Mouse (Mus musculus): ENCODE results near the gene Ptges. TPM values are rescaled to one million over a fixed set of nuclear protein-coding genes. Genes with fewer than 3 reads are reported as not detected.

Ptges gene
- polyA plus RNA-seq, 1 experiment from 2014 or later, result 9.1 TPM

DNA sequence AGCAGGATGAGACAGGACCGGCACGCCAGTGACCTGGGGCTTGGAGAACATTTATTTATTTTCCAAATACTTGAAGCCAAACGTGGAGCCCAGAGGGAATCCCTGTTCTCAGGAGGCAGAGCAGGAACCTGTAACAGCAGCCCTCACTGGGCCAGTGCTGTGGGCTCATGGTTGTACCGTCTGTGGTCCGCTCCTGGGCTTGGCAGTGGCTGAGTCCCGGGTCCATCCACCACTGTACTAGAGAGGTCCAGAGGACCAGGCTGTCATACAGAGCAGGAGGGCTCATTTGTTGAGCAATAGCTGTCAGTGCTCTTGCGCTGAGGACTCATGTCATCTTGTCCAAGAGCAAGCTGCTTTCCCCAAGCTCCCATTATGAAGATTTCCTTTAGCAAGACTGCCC is 54.6 kb downstream of the Ptges start:
- H3K9ac ChIP-seq (replicated peaks; ENCODE audit: low read length), result no peak overlapping the region
- 64% methylated on average over 7 of the region's 7 CpGs for WGBS
- H3K4me3 ChIP-seq (ENCODE audit: low read depth, low read length), result no peak overlapping the region
- no peak for ATAC-seq (replicated peaks; ENCODE audit: insufficient number of reproducible peaks, low FRiP score, low TSS enrichment, low read depth)
- no peaks in the 10 kb centered on the region for H3K9me3 ChIP-seq (replicated peaks; ENCODE audit: control insufficient read depth, low read length)
- H3K27me3 ChIP-seq (ENCODE audit: control insufficient read depth, insufficient read depth, low read length), result no peaks in the 10 kb centered on the region
- H3K27ac ChIP-seq (replicated peaks; ENCODE audit: low read depth, low read length), result peak overlapping the region; percentile 76
- DNase-seq (ENCODE audit: low spot score), result no peak
- peaks cover 24% of the 10 kb centered on the region for H3K4me1 ChIP-seq (ENCODE audit: control insufficient read depth, insufficient read depth, low read length)
- H3K36me3 ChIP-seq (replicated peaks; ENCODE audit: control insufficient read depth, insufficient read depth, low read depth, low read length), result 0 out of 2 replicates have a peak, but pooled peaks cover 4% of the 10 kb centered on the region
- H3K4me2 ChIP-seq (ENCODE audit: low read depth, low read length), result no peak overlapping the region

GRCm38 (mm10) chr2:30874445-30874844 is 55.2 kb downstream of the Ptges start:
- WGBS, result 33% methylated on average over 10 of the region's 10 CpGs
- no peak overlapping the region for H3K9ac ChIP-seq (replicated peaks; ENCODE audit: low read length)
- H3K4me1 ChIP-seq (ENCODE audit: control insufficient read depth, insufficient read depth, low read length), result peaks cover 24% of the 10 kb centered on the region
- no peaks in the 10 kb centered on the region for H3K27me3 ChIP-seq (ENCODE audit: control insufficient read depth, insufficient read depth, low read length)
- 0 out of 2 replicates have a peak, but pooled peaks cover 4% of the 10 kb centered on the region for H3K36me3 ChIP-seq (replicated peaks; ENCODE audit: control insufficient read depth, insufficient read depth, low read depth, low read length)
- H3K27ac ChIP-seq (replicated peaks; ENCODE audit: low read depth, low read length), result no peak overlapping the region
- H3K4me3 ChIP-seq (ENCODE audit: low read depth, low read length), result no peak overlapping the region
- DNase-seq (ENCODE audit: low spot score) (no peak), ATAC-seq (replicated peaks; ENCODE audit: insufficient number of reproducible peaks, low FRiP score, low TSS enrichment, low read depth) (no peak)
- no peaks in the 10 kb centered on the region for H3K9me3 ChIP-seq (replicated peaks; ENCODE audit: control insufficient read depth, low read length)
- no peak overlapping the region for H3K4me2 ChIP-seq (ENCODE audit: low read depth, low read length)

GRCm38 (mm10) chr2:30872669-30873068 is 57.0 kb downstream of the Ptges start:
- peak; percentile 90 for DNase-seq (ENCODE audit: low spot score)

GRCm38 (mm10) chr2:30870863-30871262 is 58.8 kb downstream of the Ptges start:
- H3K27ac ChIP-seq (replicated peaks; ENCODE audit: low read depth, low read length), result 0 out of 2 replicates have a peak overlapping the region, but pooled peaks have one; percentile 28
- no peak overlapping the region for H3K4me2 ChIP-seq (ENCODE audit: low read depth, low read length)
- ATAC-seq (replicated peaks; ENCODE audit: insufficient number of reproducible peaks, low FRiP score, low TSS enrichment, low read depth) (no peak), DNase-seq (ENCODE audit: low spot score) (no peak)
- no peaks in the 10 kb centered on the region for H3K27me3 ChIP-seq (ENCODE audit: control insufficient read depth, insufficient read depth, low read length)
- 71% methylated on average over 8 of the region's 8 CpGs for WGBS
- H3K9me3 ChIP-seq (replicated peaks; ENCODE audit: control insufficient read depth, low read length), result no peaks in the 10 kb centered on the region
- H3K4me3 ChIP-seq (ENCODE audit: low read depth, low read length), result no peak overlapping the region
- H3K9ac ChIP-seq (replicated peaks; ENCODE audit: low read length), result no peak overlapping the region; the same call in 1 of the 2 replicates
- no peaks in the 10 kb centered on the region for H3K36me3 ChIP-seq (replicated peaks; ENCODE audit: control insufficient read depth, insufficient read depth, low read depth, low read length)
- peaks cover 18% of the 10 kb centered on the region for H3K4me1 ChIP-seq (ENCODE audit: control insufficient read depth, insufficient read depth, low read length)

More at GRCm38 (mm10) chr2:30872669-30873068, 57.0 kb downstream of the Ptges start:
- Histone ChIP-seq H3K27me3 (ENCODE audit: control insufficient read depth, insufficient read depth, low read length) (no peaks in the 10 kb centered on the region), H3K9ac (replicated peaks; ENCODE audit: low read length) (peak overlapping the region; percentile 22; the same call in 1 of the 2 replicates), H3K9me3 (replicated peaks; ENCODE audit: control insufficient read depth, low read length) (no peaks in the 10 kb centered on the region), H3K36me3 (replicated peaks; ENCODE audit: control insufficient read depth, insufficient read depth, low read depth, low read length) (no peaks in the 10 kb centered on the region), H3K4me3 (ENCODE audit: low read depth, low read length) (no peak overlapping the region), H3K27ac (replicated peaks; ENCODE audit: low read depth, low read length) (peak overlapping the region; percentile 86), H3K4me2 (ENCODE audit: low read depth, low read length) (no peak overlapping the region), H3K4me1 (ENCODE audit: control insufficient read depth, insufficient read depth, low read length) (peaks cover 24% of the 10 kb centered on the region)
- WGBS, result 53% methylated on average over 6 of the region's 6 CpGs
- ATAC-seq (replicated peaks; ENCODE audit: insufficient number of reproducible peaks, low FRiP score, low TSS enrichment, low read depth), result 0 out of 2 replicates have a peak, but pooled peaks have one; percentile 40

DNA sequence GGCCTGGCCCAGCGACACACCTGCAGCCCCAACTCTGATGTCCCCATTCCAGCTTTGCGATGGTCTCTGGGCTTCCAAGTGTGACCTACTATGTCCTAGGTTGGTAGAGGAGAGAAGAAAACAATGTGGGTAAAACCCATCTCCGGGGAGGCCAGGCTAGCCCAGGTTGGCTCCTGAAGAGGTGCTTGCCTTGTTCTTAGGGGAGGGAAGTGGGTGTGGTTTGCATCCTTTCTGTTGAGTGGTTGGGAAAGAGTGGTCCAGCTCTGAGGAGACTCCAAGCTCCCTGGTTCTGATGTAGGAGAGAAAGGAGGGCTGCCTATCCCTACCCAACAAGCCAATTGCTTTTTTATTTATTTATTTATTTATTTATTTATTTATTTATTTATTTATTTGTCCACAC is 64.2 kb downstream of the Ptges start:
- ATAC-seq (replicated peaks; ENCODE audit: insufficient number of reproducible peaks, low FRiP score, low TSS enrichment, low read depth) (0 out of 2 replicates have a peak, but pooled peaks have one; percentile 40), DNase-seq (ENCODE audit: low spot score) (no peak)
- Histone ChIP-seq H3K27ac (replicated peaks; ENCODE audit: low read depth, low read length) (peak overlapping the region; percentile 60), H3K9ac (replicated peaks; ENCODE audit: low read length) (no peak overlapping the region), H3K4me2 (ENCODE audit: low read depth, low read length) (no peak overlapping the region; the same call in 1 of the 2 replicates), H3K4me1 (ENCODE audit: control insufficient read depth, insufficient read depth, low read length) (peaks cover 13% of the 10 kb centered on the region), H3K4me3 (ENCODE audit: low read depth, low read length) (no peak overlapping the region), H3K36me3 (replicated peaks; ENCODE audit: control insufficient read depth, insufficient read depth, low read depth, low read length) (no peaks in the 10 kb centered on the region), H3K27me3 (ENCODE audit: control insufficient read depth, insufficient read depth, low read length) (no peaks in the 10 kb centered on the region), H3K9me3 (replicated peaks; ENCODE audit: control insufficient read depth, low read length) (no peaks in the 10 kb centered on the region)
- WGBS, result 34% methylated on average over 3 of the region's 3 CpGs

- Histone ChIP-seq H3K9me3 (replicated peaks; ENCODE audit: control insufficient read depth, low read length) (no peaks in the 10 kb centered on the region), H3K9ac (replicated peaks; ENCODE audit: low read length) (peak overlapping the region; percentile 35), H3K36me3 (replicated peaks; ENCODE audit: control insufficient read depth, insufficient read depth, low read depth, low read length) (no peaks in the 10 kb centered on the region), H3K27me3 (ENCODE audit: control insufficient read depth, insufficient read depth, low read length) (no peaks in the 10 kb centered on the region), H3K4me2 (ENCODE audit: low read depth, low read length) (peak overlapping the region; percentile 26), H3K27ac (replicated peaks; ENCODE audit: low read depth, low read length) (peak overlapping the region; percentile 60), H3K4me1 (ENCODE audit: control insufficient read depth, insufficient read depth, low read length) (peaks cover 13% of the 10 kb centered on the region), H3K4me3 (ENCODE audit: low read depth, low read length) (peak overlapping the region; percentile 9; the same call in 1 of the 2 replicates)
- peak; percentile 68; the same call in 1 of the 2 replicates for ATAC-seq (replicated peaks; ENCODE audit: insufficient number of reproducible peaks, low FRiP score, low TSS enrichment, low read depth)
- WGBS, result 2% methylated on average over 34 of the region's 35 CpGs
- DNase-seq (ENCODE audit: low spot score), result peak; percentile 73
Observed at GRCm38 (mm10) chr2:30864968-30865381, 64.7 kb downstream of the Ptges start.

GRCm38 (mm10) chr2:30863574-30863973 is 66.1 kb downstream of the Ptges start:
- WGBS, result 56% methylated on average over 9 of the region's 9 CpGs
- no peak overlapping the region for H3K4me2 ChIP-seq (ENCODE audit: low read depth, low read length)
- H3K9ac ChIP-seq (replicated peaks; ENCODE audit: low read length), result no peak overlapping the region
- no peak overlapping the region for H3K4me3 ChIP-seq (ENCODE audit: low read depth, low read length)
- no peaks in the 10 kb centered on the region for H3K27me3 ChIP-seq (ENCODE audit: control insufficient read depth, insufficient read depth, low read length)
- peaks cover 13% of the 10 kb centered on the region for H3K4me1 ChIP-seq (ENCODE audit: control insufficient read depth, insufficient read depth, low read length)
- peak overlapping the region; percentile 60; the same call in 1 of the 2 replicates for H3K27ac ChIP-seq (replicated peaks; ENCODE audit: low read depth, low read length)
- no peaks in the 10 kb centered on the region for H3K9me3 ChIP-seq (replicated peaks; ENCODE audit: control insufficient read depth, low read length)
- H3K36me3 ChIP-seq (replicated peaks; ENCODE audit: control insufficient read depth, insufficient read depth, low read depth, low read length), result no peaks in the 10 kb centered on the region
- ATAC-seq (replicated peaks; ENCODE audit: insufficient number of reproducible peaks, low FRiP score, low TSS enrichment, low read depth), result no peak
- no peak for DNase-seq (ENCODE audit: low spot score)

DNA sequence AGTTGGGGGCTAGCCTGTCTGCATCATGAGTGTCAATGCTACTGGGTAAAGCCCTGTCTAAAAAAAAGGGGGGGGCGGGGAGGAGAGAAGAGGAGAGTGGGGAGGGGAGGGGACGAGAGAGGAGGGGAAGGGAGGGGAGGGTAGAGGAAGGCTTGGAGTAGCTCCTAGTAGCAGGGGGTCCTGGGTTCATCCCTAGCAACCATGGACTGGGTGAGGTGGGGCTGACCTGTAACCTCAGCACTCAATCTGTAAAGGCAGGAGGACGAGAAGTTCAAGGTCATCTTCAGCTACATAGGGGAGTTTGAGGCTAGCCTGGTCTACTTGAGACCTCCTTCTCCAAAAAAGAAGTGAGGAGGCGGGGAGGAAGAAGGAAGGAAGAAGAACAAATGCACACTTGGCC is 67.6 kb downstream of the Ptges start:
- DNase-seq (ENCODE audit: low spot score), result no peak
- H3K4me3 ChIP-seq (ENCODE audit: low read depth, low read length), result no peak overlapping the region
- H3K9ac ChIP-seq (replicated peaks; ENCODE audit: low read length), result no peak overlapping the region
- H3K4me1 ChIP-seq (ENCODE audit: control insufficient read depth, insufficient read depth, low read length), result peaks cover 18% of the 10 kb centered on the region
- no peak for ATAC-seq (replicated peaks; ENCODE audit: insufficient number of reproducible peaks, low FRiP score, low TSS enrichment, low read depth)
- no peaks in the 10 kb centered on the region for H3K9me3 ChIP-seq (replicated peaks; ENCODE audit: control insufficient read depth, low read length)
- no peak overlapping the region for H3K4me2 ChIP-seq (ENCODE audit: low read depth, low read length)
- no peaks in the 10 kb centered on the region for H3K27me3 ChIP-seq (ENCODE audit: control insufficient read depth, insufficient read depth, low read length)
- no peaks in the 10 kb centered on the region for H3K36me3 ChIP-seq (replicated peaks; ENCODE audit: control insufficient read depth, insufficient read depth, low read depth, low read length)
- no peak overlapping the region for H3K27ac ChIP-seq (replicated peaks; ENCODE audit: low read depth, low read length)
- 78% methylated on average over 4 of the region's 4 CpGs for WGBS
